Mouse (Mus musculus): ENCODE results near the gene Cldn4. TPM values are rescaled to one million over a fixed set of nuclear protein-coding genes. Genes with fewer than 3 reads are reported as not detected.

Gene Cldn4
- polyA plus RNA-seq, 1 experiment from 2014 or later, result 6.1 TPM

DNA sequence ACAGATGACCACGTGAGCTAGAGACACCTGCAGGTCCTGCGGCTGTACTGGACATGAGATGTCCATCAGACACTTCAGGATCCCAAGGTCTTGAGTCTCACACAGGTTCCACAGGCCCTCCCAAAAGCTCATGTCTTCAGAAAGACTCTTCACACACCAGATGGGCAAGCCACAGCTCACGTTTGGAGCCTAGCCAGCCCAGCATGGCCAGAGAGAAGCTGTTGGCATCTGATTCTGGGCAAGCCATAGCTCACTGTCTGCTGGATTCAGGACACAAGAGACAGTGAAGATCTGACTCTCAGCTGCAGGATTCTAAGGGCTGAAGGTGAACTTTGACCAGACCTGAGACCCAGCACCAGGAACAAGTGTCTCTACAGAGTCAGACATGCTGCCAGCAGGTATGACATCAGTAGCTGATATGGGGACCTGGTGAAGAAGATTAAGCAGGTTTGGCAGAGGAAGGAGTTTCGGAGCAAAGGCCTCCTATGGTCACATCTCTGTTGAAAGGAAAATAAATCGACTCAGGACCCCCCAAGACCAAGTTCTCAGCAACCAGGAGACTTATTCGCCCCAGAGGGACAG, 26.5 kb downstream of the Cldn4 start:
- H3K27me3 ChIP-seq, result no peaks in the 10 kb centered on the region; the same call in 1 of the 2 replicates
- no peak overlapping the region for H3K27ac ChIP-seq
- WGBS, result 70% methylated on average over 6 of the region's 6 CpGs
- no peak overlapping the region for H3K9ac ChIP-seq
- H3K4me3 ChIP-seq, result no peak overlapping the region
- H3K36me3 ChIP-seq, result no peaks in the 10 kb centered on the region
- H3K9me3 ChIP-seq (replicated peaks), result 0 out of 2 replicates have a peak, but pooled peaks cover 4% of the 10 kb centered on the region
- H3K4me1 ChIP-seq, result no peaks in the 10 kb centered on the region
- no peak overlapping the region for H3K4me2 ChIP-seq (replicated peaks)
- no peak for ATAC-seq (ENCODE audit: low FRiP score)

DNA sequence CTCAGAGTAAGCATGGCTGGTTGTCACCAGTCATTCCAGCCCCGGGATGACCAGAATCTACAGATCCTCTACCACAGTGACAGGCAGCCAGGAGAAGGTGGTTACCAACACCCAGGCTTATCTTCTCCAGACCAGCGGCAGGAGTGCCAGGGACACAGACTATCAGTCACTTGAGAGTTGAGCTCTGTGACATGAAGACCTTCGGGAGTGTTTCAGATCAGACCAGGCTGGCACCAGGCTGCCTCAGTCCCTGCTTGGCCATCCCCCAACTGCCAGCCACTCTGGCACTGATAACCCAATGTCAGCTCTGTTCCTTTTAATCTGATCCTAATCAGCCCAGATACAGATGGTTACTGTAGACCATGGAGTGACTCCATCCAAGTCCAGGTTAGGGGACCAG, 27.6 kb downstream of the Cldn4 start:
- Histone ChIP-seq H3K27ac (no peak overlapping the region), H3K9ac (no peak overlapping the region), H3K36me3 (no peaks in the 10 kb centered on the region), H3K27me3 (no peaks in the 10 kb centered on the region), H3K9me3 (replicated peaks) (0 out of 2 replicates have a peak, but pooled peaks cover 4% of the 10 kb centered on the region), H3K4me2 (replicated peaks) (no peak overlapping the region), H3K4me1 (no peaks in the 10 kb centered on the region), H3K4me3 (no peak overlapping the region)
- no peak for ATAC-seq (ENCODE audit: low FRiP score)
- WGBS, result 92% methylated on average over 3 of the region's 3 CpGs

- Histone ChIP-seq H3K4me2 (replicated peaks) (no peak overlapping the region), H3K9me3 (replicated peaks) (0 out of 2 replicates have a peak, but pooled peaks cover 4% of the 10 kb centered on the region), H3K27me3 (no peaks in the 10 kb centered on the region), H3K27ac (no peak overlapping the region), H3K4me1 (no peaks in the 10 kb centered on the region), H3K4me3 (no peak overlapping the region), H3K9ac (no peak overlapping the region), H3K36me3 (no peaks in the 10 kb centered on the region)
- WGBS, result 49% methylated on average over 16 of the region's 16 CpGs
- ATAC-seq (ENCODE audit: low FRiP score), result no peak
These were observed 28.5 kb downstream of the Cldn4 start for GRCm38 (mm10) chr5:134918071-134918832.

GRCm38 (mm10) chr5:134915311-134915710, 31.4 kb downstream of the Cldn4 start, which contains the start of gene Cldn13:
Gene Cldn13 (minus strand): TSS chr5:134915526.
- 81% methylated on average over 8 of the region's 8 CpGs for WGBS
- Histone ChIP-seq H3K27ac (no peak within 1 kb of the TSS), H3K36me3 (no peaks in the 10 kb centered on the region), H3K9me3 (replicated peaks) (0 out of 2 replicates have a peak, but pooled peaks cover 4% of the 10 kb centered on the region), H3K9ac (no peak within 1 kb of the TSS), H3K4me3 (no peak within 1 kb of the TSS), H3K4me2 (replicated peaks) (no peak within 1 kb of the TSS), H3K4me1 (no peaks in the 10 kb centered on the region), H3K27me3 (no peaks in the 10 kb centered on the region)
- ATAC-seq (ENCODE audit: low FRiP score), result no peak

DNA sequence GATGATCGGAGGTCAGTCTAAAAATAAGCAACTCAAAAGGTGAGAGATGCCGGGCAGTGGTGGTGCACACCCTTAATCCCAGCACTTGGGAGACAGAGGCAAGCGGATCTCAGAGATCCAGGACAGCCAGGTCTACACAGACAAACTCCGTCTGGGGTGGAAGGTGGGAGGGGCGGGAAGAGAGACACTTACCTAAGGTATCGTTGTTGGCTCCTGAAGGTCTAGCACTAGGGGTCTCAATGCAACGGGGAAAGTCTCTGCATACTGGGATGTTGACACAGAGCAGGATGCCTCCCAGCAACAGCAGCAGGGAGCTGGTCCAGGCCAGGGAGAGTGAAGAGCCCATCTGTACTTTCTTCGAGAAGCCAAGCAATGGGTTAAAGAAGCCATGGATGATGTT, 32.2 kb downstream of the Cldn4 start:
- H3K27me3 ChIP-seq, result no peaks in the 10 kb centered on the region
- 83% methylated on average over 8 of the region's 8 CpGs for WGBS

GRCm38 (mm10) chr5:134913753-134914152, 33.0 kb downstream of the Cldn4 start:
- Histone ChIP-seq H3K9ac (no peak overlapping the region), H3K4me1 (no peaks in the 10 kb centered on the region), H3K4me2 (replicated peaks) (no peak overlapping the region), H3K9me3 (replicated peaks) (0 out of 2 replicates have a peak, but pooled peaks cover 4% of the 10 kb centered on the region), H3K4me3 (no peak overlapping the region), H3K36me3 (no peaks in the 10 kb centered on the region), H3K27ac (no peak overlapping the region), H3K27me3 (no peaks in the 10 kb centered on the region)
- 87% methylated on average over 4 of the region's 4 CpGs for WGBS
- ATAC-seq (ENCODE audit: low FRiP score), result no peak

More for the DNA sequence above, 32.2 kb downstream of the Cldn4 start:
- Histone ChIP-seq H3K9ac (no peak overlapping the region), H3K4me3 (no peak overlapping the region), H3K36me3 (no peaks in the 10 kb centered on the region), H3K9me3 (replicated peaks) (0 out of 2 replicates have a peak, but pooled peaks cover 4% of the 10 kb centered on the region), H3K4me1 (no peaks in the 10 kb centered on the region), H3K4me2 (replicated peaks) (no peak overlapping the region), H3K27ac (no peak overlapping the region)
- ATAC-seq (ENCODE audit: low FRiP score), result no peak

DNA sequence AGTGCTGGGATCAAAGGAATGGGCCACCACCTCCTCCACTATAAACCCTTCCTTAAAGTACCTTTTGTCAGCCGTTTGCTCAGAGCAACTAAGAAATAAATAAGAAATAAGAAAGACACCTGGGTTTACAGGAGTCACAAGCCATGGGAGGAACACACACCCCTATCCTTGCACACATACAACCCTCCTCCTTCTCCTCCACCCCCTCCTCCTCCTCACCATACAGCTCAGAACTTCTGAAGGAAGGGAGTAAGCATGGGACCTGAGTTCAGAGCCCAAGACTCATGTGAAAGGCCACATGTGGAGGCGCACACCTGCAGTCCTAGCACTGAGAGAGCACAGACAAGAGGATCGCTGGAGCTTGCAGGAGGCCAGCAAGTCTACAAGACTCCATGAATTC, 33.4 kb downstream of the Cldn4 start:
- Histone ChIP-seq H3K4me3 (no peak overlapping the region), H3K9me3 (replicated peaks) (0 out of 2 replicates have a peak, but pooled peaks cover 4% of the 10 kb centered on the region), H3K27me3 (no peaks in the 10 kb centered on the region), H3K9ac (no peak overlapping the region), H3K4me1 (no peaks in the 10 kb centered on the region), H3K27ac (no peak overlapping the region), H3K4me2 (replicated peaks) (no peak overlapping the region), H3K36me3 (no peaks in the 10 kb centered on the region)
- WGBS, result 80% methylated on average over 3 of the region's 3 CpGs
- ATAC-seq (ENCODE audit: low FRiP score), result no peak

DNA sequence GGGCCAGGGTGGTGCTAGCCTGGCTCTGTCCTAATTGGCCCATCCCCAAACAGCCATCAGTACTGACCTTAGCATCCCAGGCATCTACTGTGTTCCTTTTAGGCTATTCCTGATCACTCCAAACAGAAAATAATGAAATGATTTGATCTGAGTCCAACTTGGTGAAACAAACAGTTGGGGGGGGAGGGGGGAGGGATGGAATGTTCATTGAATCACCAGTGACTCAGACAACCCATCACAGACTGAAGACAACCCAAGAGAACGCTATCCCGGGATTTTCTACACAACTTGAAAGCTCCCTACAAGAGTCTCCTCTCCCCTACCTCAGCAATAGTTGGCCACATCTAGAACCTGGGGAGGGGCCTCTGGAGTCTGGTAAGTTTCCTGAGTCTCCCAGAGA, 34.8 kb downstream of the Cldn4 start:
- no peaks in the 10 kb centered on the region; the same call in 1 of the 2 replicates for H3K4me1 ChIP-seq
- H3K9ac ChIP-seq, result no peak overlapping the region
- WGBS, result 87% methylated on average over 2 of the region's 2 CpGs
- no peak overlapping the region for H3K27ac ChIP-seq
- no peaks in the 10 kb centered on the region for H3K9me3 ChIP-seq (replicated peaks)
- H3K36me3 ChIP-seq, result no peaks in the 10 kb centered on the region
- no peak overlapping the region for H3K4me2 ChIP-seq (replicated peaks)
- no peaks in the 10 kb centered on the region for H3K27me3 ChIP-seq
- no peak for ATAC-seq (ENCODE audit: low FRiP score)
- H3K4me3 ChIP-seq, result no peak overlapping the region

DNA sequence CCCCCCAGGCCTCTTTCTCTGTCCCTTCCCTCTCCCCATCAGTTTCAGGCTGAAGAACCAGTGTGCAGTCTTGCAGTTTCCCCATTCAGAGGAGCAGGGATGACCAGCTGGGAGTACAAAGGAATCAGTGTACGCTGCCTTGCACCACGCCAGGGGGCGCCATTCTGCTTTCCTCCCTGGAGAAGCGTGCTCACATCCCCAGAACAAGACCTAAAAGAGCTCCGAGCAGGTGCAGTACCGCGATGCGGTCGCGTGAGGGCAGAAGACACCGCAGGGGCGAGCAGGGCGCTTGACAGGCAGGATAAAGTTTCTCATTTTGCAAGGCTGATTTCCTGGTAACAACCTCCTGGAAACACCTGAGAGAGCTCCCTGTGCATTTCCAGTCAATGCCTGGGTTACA, 39.6 kb downstream of the Cldn4 start:
- H3K27ac ChIP-seq, result no peak overlapping the region
- ATAC-seq (ENCODE audit: low FRiP score), result 0 out of 2 replicates have a peak, but pooled peaks have one; percentile 38

DNA sequence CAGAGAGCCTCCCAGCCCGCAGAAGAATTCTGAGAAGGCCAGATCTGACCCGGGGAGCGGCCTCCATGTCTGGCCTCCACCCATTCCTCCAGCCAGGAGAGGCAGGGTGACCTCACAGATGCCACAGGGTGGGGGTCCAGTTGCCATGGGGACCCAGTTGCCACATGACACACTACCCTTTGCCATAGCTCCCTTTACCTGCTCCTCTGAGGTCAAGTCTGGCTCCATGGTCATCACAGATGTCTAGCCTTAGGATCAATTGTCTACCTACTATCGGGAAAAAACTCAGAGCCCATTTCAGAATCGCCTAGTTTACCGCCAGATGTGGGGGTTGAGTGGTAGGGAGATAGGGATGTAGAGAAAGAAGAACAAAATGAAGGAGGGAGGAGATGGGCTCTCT, 40.1 kb downstream of the Cldn4 start, which contains the start of gene Tmem270:
Gene Tmem270 (minus strand): TSS at position 101 of the 400 bp plus-strand sequence.
- no peak for ATAC-seq (ENCODE audit: low FRiP score)

More for the DNA sequence above, 39.6 kb downstream of the Cldn4 start:
- H3K9ac ChIP-seq, result no peak overlapping the region
- H3K27me3 ChIP-seq, result no peaks in the 10 kb centered on the region
- no peak overlapping the region for H3K4me2 ChIP-seq (replicated peaks)
- WGBS, result under 1% methylated on average over 13 of the region's 13 CpGs
- H3K4me1 ChIP-seq, result no peaks in the 10 kb centered on the region; the same call in 1 of the 2 replicates
- no peak overlapping the region for H3K4me3 ChIP-seq
- no peaks in the 10 kb centered on the region for H3K9me3 ChIP-seq (replicated peaks)
- H3K36me3 ChIP-seq, result no peaks in the 10 kb centered on the region

GRCm38 (mm10) chr5:134901644-134902027, 45.1 kb downstream of the Cldn4 start:
- no peak overlapping the region for H3K27ac ChIP-seq
- peaks cover 12% of the 10 kb centered on the region; the same call in 1 of the 2 replicates for H3K4me1 ChIP-seq
- whole genome bisulfite sequencing, result 75% methylated on average over 8 of the region's 8 CpGs
- no peaks in the 10 kb centered on the region for H3K36me3 ChIP-seq
- H3K9me3 ChIP-seq (replicated peaks), result no peaks in the 10 kb centered on the region
- H3K27me3 ChIP-seq, result no peaks in the 10 kb centered on the region
- H3K4me3 ChIP-seq, result no peak overlapping the region
- no peak overlapping the region for H3K4me2 ChIP-seq (replicated peaks)
- ATAC-seq (ENCODE audit: low FRiP score), result no peak
- H3K9ac ChIP-seq, result no peak overlapping the region

More for the DNA sequence above, 40.1 kb downstream of the Cldn4 start, which contains the start of gene Tmem270:
- no peak within 1 kb of the TSS for H3K4me2 ChIP-seq (replicated peaks)
- H3K27me3 ChIP-seq, result no peaks in the 10 kb centered on the region
- no peaks in the 10 kb centered on the region; the same call in 1 of the 2 replicates for H3K4me1 ChIP-seq
- no peaks in the 10 kb centered on the region for H3K36me3 ChIP-seq
- H3K4me3 ChIP-seq, result no peak within 1 kb of the TSS
- no peaks in the 10 kb centered on the region for H3K9me3 ChIP-seq (replicated peaks)
- H3K9ac ChIP-seq, result no peak within 1 kb of the TSS
- 76% methylated on average over 6 of the region's 6 CpGs for WGBS
- no peak within 1 kb of the TSS for H3K27ac ChIP-seq

DNA sequence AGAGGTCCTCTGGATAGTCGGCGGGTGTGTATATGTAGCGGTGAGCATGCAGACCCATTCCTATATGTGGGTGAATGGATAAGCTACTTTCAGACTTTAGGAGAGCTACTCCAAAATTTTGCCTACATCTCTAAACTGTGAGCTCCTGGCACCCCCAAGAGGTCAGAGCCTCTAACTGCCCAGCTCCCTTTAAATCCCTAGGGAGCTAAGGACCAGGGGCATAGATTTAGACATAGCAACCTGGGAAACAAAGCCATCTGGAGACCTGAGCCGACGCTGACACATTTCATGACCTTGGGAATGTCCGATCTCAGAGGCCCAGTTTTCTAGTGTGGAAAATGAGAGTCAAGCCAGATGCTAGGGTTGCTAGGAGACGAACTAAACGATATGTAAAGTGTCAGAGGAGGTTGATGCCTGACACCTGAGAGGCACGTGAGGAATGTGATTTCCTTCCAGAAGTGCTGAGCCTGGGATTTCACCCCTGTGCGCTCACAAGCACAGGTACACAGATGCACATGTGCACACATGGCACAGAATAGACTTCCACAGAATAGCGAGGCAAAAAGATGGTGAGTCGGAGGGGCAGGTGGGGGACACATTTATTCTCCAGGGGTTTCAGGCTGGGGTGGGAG, 45.6 kb downstream of the Cldn4 start:
- Histone ChIP-seq H3K4me2 (replicated peaks) (no peak overlapping the region), H3K4me3 (no peak overlapping the region), H3K9me3 (replicated peaks) (no peaks in the 10 kb centered on the region), H3K27me3 (no peaks in the 10 kb centered on the region), H3K36me3 (no peaks in the 10 kb centered on the region), H3K9ac (no peak overlapping the region), H3K4me1 (peaks cover 12% of the 10 kb centered on the region; the same call in 1 of the 2 replicates), H3K27ac (no peak overlapping the region)
- WGBS, result 39% methylated on average over 12 of the region's 12 CpGs
- no peak for ATAC-seq (ENCODE audit: low FRiP score)
